Mouse (Mus musculus) layer of hippocampus, adult 2 months (tissue): Measurements from ENCODE around the gene Ptf1a. TPM values are rescaled to one million over a fixed set of nuclear protein-coding genes. Genes with fewer than 3 reads are reported as not detected.

Source experiments
- DNase-seq, 2 experiments: peaks; one replicate each; pipeline ENCODE4 v3.0.0; 2022; ENCODE audit warnings: low spot score in 2 of 2
- H3K27ac ChIP-seq: fragments of 200-600 bp; 2 replicates; pipeline ENCODE4 v1.8.1; 2022
- H3K4me3 ChIP-seq: fragments of 200-600 bp; 2 replicates; pipeline ENCODE4 v1.8.1; 2022; ENCODE audit warnings: mild to moderate bottlenecking
- CTCF ChIP-seq: fragments of 200-600 bp; conservative IDR thresholded peaks from 2 replicates; pipeline ENCODE4 v1.8.1; 2022; ENCODE audit warnings: antibody characterized with exemption, mild to moderate bottlenecking, moderate library complexity
- total RNA-seq, 2 experiments: library from RNA; stranded (reverse); gene quantifications; 2 replicates each; pipeline ENCODE4 v1.2.3; 2021

Ptf1a gene
- total RNA-seq, 2 experiments from 2014 or later, result not detected

DNA sequence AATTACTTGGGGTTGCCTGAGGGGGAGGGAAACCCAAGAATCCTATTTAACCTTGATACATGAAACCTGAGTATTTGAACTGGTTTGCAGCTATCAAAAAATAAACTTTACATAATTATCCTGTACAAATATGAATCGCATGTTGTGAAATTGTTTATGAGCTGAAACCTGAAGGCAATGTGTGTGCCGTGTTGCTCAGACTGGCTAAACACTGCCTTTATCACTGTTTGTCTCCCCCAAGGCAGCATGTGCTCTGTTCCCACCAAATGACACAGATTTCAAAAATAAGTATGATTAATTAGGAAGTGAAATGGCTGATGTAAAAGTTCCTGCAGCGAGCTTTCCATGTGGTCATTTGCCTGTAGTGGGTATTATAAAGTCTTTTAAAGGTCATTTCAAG lies 44.8 kb downstream of the Ptf1a start:
- no peak overlapping the region for H3K4me3 ChIP-seq
- no peak overlapping the region for H3K27ac ChIP-seq
- TF ChIP-seq CTCF, result no peak
- DNase-seq, result no peak

Other genes starting within 250 kb of the Ptf1a start
- under 1 TPM; 0.72 to 0.81 TPM for gene Armc3, start 246.4 kb upstream of the Ptf1a start, total RNA-seq
- gene Msrb2, start 74.2 kb upstream of the Ptf1a start, total RNA-seq, result 10 to 100 TPM; 29.9 to 31.6 TPM
- gene 4921504E06Rik, start 108.3 kb downstream of the Ptf1a start, total RNA-seq, result not detected
- 10 to 100 TPM; 10.7 to 12.2 TPM for gene Otud1, start 212.1 kb downstream of the Ptf1a start, total RNA-seq